9 mouse cellular contexts compared by ENCODE assay signal in genomic region chr16:22876218-22877043, GRCm38 (mm10). TPM values are rescaled to one million over a fixed set of nuclear protein-coding genes. Genes with fewer than 3 reads are reported as not detected.
DNase-seq lines count a peak whose midpoint lies in the region; ATAC-seq and TF ChIP-seq lines count a peak whose summit lies in the region.
"Had no signal": no experiment of that assay in that cellular context is flagged by ENCODE, and none has a peak within 500 bp of the region (broad histone marks: within the 10 kb centered on the region; RNA-seq: fewer than 3 reads in every experiment).

No protein-coding gene starts in this region.

- H3K9ac ChIP-seq in hindbrain, embryonic 11.5 days (ENCODE audit: low read depth, low read length), result no peak overlapping the region
- H3K9ac ChIP-seq in lung, postnatal 0 days (replicated peaks; ENCODE audit: low read depth), result no peak overlapping the region
- H3K9ac ChIP-seq: embryonic facial prominence, embryonic 12.5 days had no signal

- no peak overlapping the region for H3K4me3 ChIP-seq in hindbrain, embryonic 11.5 days (ENCODE audit: low read depth, low read length)
- H3K4me3 ChIP-seq in hindbrain, embryonic 10.5 days, result no peak overlapping the region
- no peak overlapping the region for H3K4me3 ChIP-seq in lung, postnatal 0 days (ENCODE audit: low read depth, low read length)
- H3K4me3 ChIP-seq: embryonic facial prominence, embryonic 12.5 days had no signal

- H3K4me1 ChIP-seq in hindbrain, embryonic 11.5 days (replicated peaks; ENCODE audit: control insufficient read depth, insufficient read depth, low read length), result no peaks in the 10 kb centered on the region
- H3K4me1 ChIP-seq in hindbrain, embryonic 10.5 days (replicated peaks), result peaks cover 10% of the 10 kb centered on the region
- H3K4me1 ChIP-seq in lung, postnatal 0 days (ENCODE audit: insufficient read depth, low read depth, low read length), result no peaks in the 10 kb centered on the region

- H3K9me3 ChIP-seq in hindbrain, embryonic 11.5 days (ENCODE audit: control insufficient read depth, low read length), result no peaks in the 10 kb centered on the region
- H3K9me3 ChIP-seq in hindbrain, embryonic 10.5 days, result no peaks in the 10 kb centered on the region
- no peaks in the 10 kb centered on the region for H3K9me3 ChIP-seq in lung, postnatal 0 days (ENCODE audit: low read length)
- H3K9me3 ChIP-seq: embryonic facial prominence, embryonic 12.5 days had no signal

- WGBS in hindbrain, embryonic 11.5 days, result 48% methylated on average over 9 of the region's 9 CpGs
- 48% methylated on average over 9 of the region's 9 CpGs for WGBS in hindbrain, embryonic 10.5 days
- 39% methylated on average over 9 of the region's 9 CpGs for WGBS in lung, postnatal 0 days

- H3K27ac ChIP-seq in hindbrain, embryonic 11.5 days (ENCODE audit: low read depth, low read length), result no peak overlapping the region
- no peak overlapping the region for H3K27ac ChIP-seq in hindbrain, embryonic 10.5 days
- H3K27ac ChIP-seq in lung, postnatal 0 days (ENCODE audit: low read length), result no peak overlapping the region
- H3K27ac ChIP-seq: embryonic facial prominence, embryonic 12.5 days had no signal

- peak; percentile 79 for TF ChIP-seq CTCF in lung, postnatal 0 days (IDR thresholded peaks at IDR 0.05)

- 0 out of 2 replicates have a peak, but pooled peaks cover 2% of the 10 kb centered on the region for H3K36me3 ChIP-seq in hindbrain, embryonic 11.5 days (ENCODE audit: control insufficient read depth, insufficient read depth, low read length)
- H3K36me3 ChIP-seq in hindbrain, embryonic 10.5 days, result peaks cover 25% of the 10 kb centered on the region
- peaks cover 17% of the 10 kb centered on the region for H3K36me3 ChIP-seq in lung, postnatal 0 days (ENCODE audit: insufficient read depth, low read length)

- ATAC-seq in hindbrain, embryonic 11.5 days (ENCODE audit: low FRiP score), result no peak
- no peak for ATAC-seq in lung, postnatal 0 days
- no peak for ATAC-seq in erythroblast, adult 5-6 weeks (replicated peaks; ENCODE audit: low FRiP score, poor library complexity, severe bottlenecking)

- DNase-seq in hindbrain, embryonic 11.5 days (ENCODE audit: low spot score), result peak; percentile 71
- no peak for DNase-seq in hindbrain, embryonic 10.5 days (ENCODE audit: low spot score)
- DNase-seq in spleen, postnatal 10 days (ENCODE audit: low spot score in 2 of 2), result peak; percentile 15 to 61
- no peak for DNase-seq in spleen, postnatal 4 days (ENCODE audit: low spot score in 2 of 2)
- peak; percentile 40 for DNase-seq in c-Kit-positive CD71-negative TER-119-negative erythroid progenitor cells, embryonic 14.5 days (ENCODE audit: low read depth)
- DNase-seq in lung, postnatal 0 days (ENCODE audit: low spot score), result peak; percentile 36
- no peak for DNase-seq in urinary bladder, adult 2 months (ENCODE audit: low spot score)

- no peak for TF ChIP-seq EP300 in lung, postnatal 0 days (IDR thresholded peaks at IDR 0.05)

- H3K27me3 ChIP-seq in hindbrain, embryonic 11.5 days (ENCODE audit: control insufficient read depth, insufficient read depth, low read length), result no peaks in the 10 kb centered on the region
- H3K27me3 ChIP-seq in hindbrain, embryonic 10.5 days (ENCODE audit: insufficient read depth, poor library complexity, severe bottlenecking), result no peaks in the 10 kb centered on the region
- no peaks in the 10 kb centered on the region for H3K27me3 ChIP-seq in lung, postnatal 0 days (replicated peaks; ENCODE audit: insufficient read depth, low read length)
- H3K27me3 ChIP-seq: embryonic facial prominence, embryonic 12.5 days had no signal

- H3K4me2 ChIP-seq in hindbrain, embryonic 11.5 days (replicated peaks; ENCODE audit: low read depth, low read length), result no peak overlapping the region
- no peak overlapping the region for H3K4me2 ChIP-seq in lung, postnatal 0 days (replicated peaks; ENCODE audit: low read depth, low read length)
- H3K4me2 ChIP-seq: embryonic facial prominence, embryonic 12.5 days had no signal

RNA-seq across cellular contexts. Expression of gene Ahsg, which starts 14.6 kb away (rescaled TPM):
- polyA plus RNA-seq in hindbrain, embryonic 11.5 days (2014; fragmentation: Nextera tagmentation; extraction: Ambion mirVana), result 0.11 TPM in 1 of 2 replicates, not detected in the other
- 0.31 TPM in 1 of 2 replicates, not detected in the other for polyA plus RNA-seq in hindbrain, embryonic 10.5 days (2016; fragmentation: Nextera tagmentation; extraction: Ambion mirVana)
- polyA plus RNA-seq in lung, postnatal 0 days (2015; fragmentation: Nextera tagmentation; extraction: Ambion mirVana), result 1.6 and 3.0 TPM in 2 replicates
- not detected in 2 replicates for total RNA-seq in erythroblast, adult 5-6 weeks (2015; ENCODE audit: low replicate concordance)
- not detected in 2 replicates for total RNA-seq in erythroblast, adult 5-6 weeks (2017; ENCODE audit: low replicate concordance)
- 0.21 and 1.8 TPM in 2 replicates for polyA plus RNA-seq in urinary bladder, adult 2 months (2012; rRNA removed)
- polyA plus RNA-seq: embryonic facial prominence, embryonic 12.5 days had no signal

RNA-seq across cellular contexts. Expression of gene Dnajb11, which starts 18.8 kb away (rescaled TPM):
- 115 and 116 TPM in 2 replicates for polyA plus RNA-seq in hindbrain, embryonic 11.5 days (2014; fragmentation: Nextera tagmentation; extraction: Ambion mirVana)
- polyA plus RNA-seq in hindbrain, embryonic 10.5 days (2016; fragmentation: Nextera tagmentation; extraction: Ambion mirVana), result 93.2 and 98.3 TPM in 2 replicates
- polyA plus RNA-seq in lung, postnatal 0 days (2015; fragmentation: Nextera tagmentation; extraction: Ambion mirVana), result 82.8 and 86.9 TPM in 2 replicates
- 27.2 and 43.8 TPM in 2 replicates for total RNA-seq in erythroblast, adult 5-6 weeks (2015; ENCODE audit: low replicate concordance)
- 42.3 and 65.0 TPM in 2 replicates for total RNA-seq in erythroblast, adult 5-6 weeks (2017; ENCODE audit: low replicate concordance)
- polyA plus RNA-seq in urinary bladder, adult 2 months (2012; rRNA removed), result 43.5 and 45.6 TPM in 2 replicates

RNA-seq across cellular contexts. Expression of gene Tbccd1, which starts 19.0 kb away (rescaled TPM):
- 33.6 and 36.1 TPM in 2 replicates for polyA plus RNA-seq in hindbrain, embryonic 11.5 days (2014; fragmentation: Nextera tagmentation; extraction: Ambion mirVana)
- 32.3 and 37.6 TPM in 2 replicates for polyA plus RNA-seq in hindbrain, embryonic 10.5 days (2016; fragmentation: Nextera tagmentation; extraction: Ambion mirVana)
- polyA plus RNA-seq in lung, postnatal 0 days (2015; fragmentation: Nextera tagmentation; extraction: Ambion mirVana), result 15.3 and 16.0 TPM in 2 replicates
- 12.5 and 13.6 TPM in 2 replicates for total RNA-seq in erythroblast, adult 5-6 weeks (2015; ENCODE audit: low replicate concordance)
- total RNA-seq in erythroblast, adult 5-6 weeks (2017; ENCODE audit: low replicate concordance), result 21.0 and 21.3 TPM in 2 replicates
- polyA plus RNA-seq in urinary bladder, adult 2 months (2012; rRNA removed), result 19.8 and 23.6 TPM in 2 replicates

RNA-seq across cellular contexts. Expression of gene Fetub, which starts 41.7 kb away (rescaled TPM):
- not detected in 2 replicates for polyA plus RNA-seq in hindbrain, embryonic 11.5 days (2014; fragmentation: Nextera tagmentation; extraction: Ambion mirVana)
- polyA plus RNA-seq in hindbrain, embryonic 10.5 days (2016; fragmentation: Nextera tagmentation; extraction: Ambion mirVana), result not detected in 2 replicates
- polyA plus RNA-seq in lung, postnatal 0 days (2015; fragmentation: Nextera tagmentation; extraction: Ambion mirVana), result 0.30 and 0.35 TPM in 2 replicates
- total RNA-seq in erythroblast, adult 5-6 weeks (2015; ENCODE audit: low replicate concordance), result not detected in 2 replicates
- not detected in 2 replicates for total RNA-seq in erythroblast, adult 5-6 weeks (2017; ENCODE audit: low replicate concordance)
- polyA plus RNA-seq in urinary bladder, adult 2 months (2012; rRNA removed), result 1.8 and 2.3 TPM in 2 replicates
- polyA plus RNA-seq: embryonic facial prominence, embryonic 12.5 days had no signal

Comparison
In these comparisons a context has a peak if more than half of its experiments do, and no peak if none do; other contexts are left out.
1. DNase-seq: peak in hindbrain, embryonic 11.5 days (single experiment), spleen, postnatal 10 days (2 of 2), c-Kit-positive CD71-negative TER-119-negative erythroid progenitor cells, embryonic 14.5 days (single experiment) and lung, postnatal 0 days (single experiment); none in hindbrain, embryonic 10.5 days (single experiment), spleen, postnatal 4 days (0 of 2) and urinary bladder, adult 2 months (single experiment).